Mouse (Mus musculus) intestine, postnatal 0 days (tissue): ENCODE measurements around the gene Fuca1. TPM values are rescaled to one million over a fixed set of nuclear protein-coding genes. Genes with fewer than 3 reads are reported as not detected.
A peak's percentile ranks its signal among the peaks of the same experiment; 100 is the strongest.

Experiments used
- ATAC-seq: fragments of 200-750 bp; cut with Nextera tagmentation; 2 replicates; pipeline ENCODE4 v1.8.0; 2017; ENCODE audit warnings: mild to moderate bottlenecking, moderate TSS enrichment, moderate library complexity
- H3K27ac ChIP-seq: fragments of 300-500 bp; sonication (generic); 2 replicates; pipeline ENCODE4 v1.5.1; 2014; ENCODE audit warnings: mild to moderate bottlenecking, low read depth, low read length, moderate library complexity
- H3K27me3 ChIP-seq: fragments of 300-500 bp; sonication (generic); replicated peaks from 2 replicates; pipeline ENCODE4 v1.6.1; 2014; ENCODE audit warnings: low read length, mixed read lengths; ENCODE audit not compliant: control insufficient read depth, insufficient read depth
- H3K36me3 ChIP-seq: fragments of 300-500 bp; sonication (generic); 2 replicates; pipeline ENCODE4 v1.6.1; 2014; ENCODE audit warnings: mild to moderate bottlenecking, moderate library complexity; ENCODE audit not compliant: control insufficient read depth, insufficient read depth
- H3K4me1 ChIP-seq: fragments of 300-500 bp; sonication (generic); replicated peaks from 2 replicates; pipeline ENCODE4 v1.6.1; 2014; ENCODE audit warnings: antibody characterized with exemption, low read length, mixed read lengths; ENCODE audit not compliant: control insufficient read depth, insufficient read depth
- H3K4me2 ChIP-seq: fragments of 300-500 bp; sonication (generic); replicated peaks from 2 replicates; pipeline ENCODE4 v1.6.1; 2014; ENCODE audit warnings: low read depth, mild to moderate bottlenecking, moderate library complexity
- H3K4me3 ChIP-seq: fragments of 300-500 bp; sonication (generic); 2 replicates; pipeline ENCODE4 v1.5.1; 2014; ENCODE audit warnings: low read depth, low read length
- H3K9ac ChIP-seq: fragments of 300-500 bp; sonication (generic); 2 replicates; pipeline ENCODE4 v1.6.1; 2014; ENCODE audit warnings: mild to moderate bottlenecking, low read depth, low read length
- H3K9me3 ChIP-seq: fragments of 300-500 bp; sonication (generic); 2 replicates; pipeline ENCODE4 v1.6.1; 2016; ENCODE audit warnings: mixed run types; ENCODE audit not compliant: control insufficient read depth
- CTCF ChIP-seq: sonication (generic); IDR thresholded peaks from 2 replicates; pipeline ENCODE4 v1.5.1; 2016; ENCODE audit warnings: low read depth, mild to moderate bottlenecking, control low read depth, antibody characterized with exemption, moderate library complexity
- WGBS: fragments of 180-500 bp; shearing (Covaris S2); extraction: QIAGEN DNeasy Blood & Tissue Kit; methylation state at CpG from one replicate; pipeline ENCODE4 v1.1.7; 2014; 5-methylcytosine and 5-hydroxymethylcytosine counted together
- polyA plus RNA-seq: library from polyadenylated mRNA; unstranded; fragments of >200 nt; fragmentation: Nextera tagmentation; extraction: Ambion mirVana; gene quantifications from 2 replicates; pipeline ENCODE4 v1.2.1, GENCODE M21; 2015

Fuca1 gene
- polyA plus RNA-seq, 1 experiment from 2014 or later = 717 TPM

DNA sequence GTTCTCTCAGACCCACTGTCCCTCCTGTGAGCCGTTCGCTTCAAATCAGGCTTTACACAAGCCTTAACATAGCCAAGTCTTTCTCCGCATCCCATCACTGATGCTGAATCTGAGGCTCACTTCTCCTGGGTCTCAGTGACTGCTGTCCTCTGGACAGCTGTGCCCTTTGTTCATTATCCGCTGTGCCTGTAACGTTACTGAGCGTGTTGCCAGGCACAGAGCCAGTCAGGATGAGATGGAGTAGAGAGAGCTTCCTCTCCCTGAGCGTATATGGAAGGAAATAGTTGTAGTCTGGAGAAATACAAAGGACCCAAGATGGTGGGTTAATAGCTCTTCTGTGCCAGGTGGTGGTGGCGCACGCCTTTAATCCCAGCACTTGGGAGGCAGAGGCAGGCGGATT lies 28.9 kb downstream of the Fuca1 start:
- H3K36me3 ChIP-seq = peaks cover 20% of the 10 kb centered on the region
- H3K4me1 ChIP-seq = 0 out of 2 replicates have a peak, but pooled peaks cover 6% of the 10 kb centered on the region
- no peaks in the 10 kb centered on the region for H3K27me3 ChIP-seq
- H3K27ac ChIP-seq = no peak overlapping the region
- ATAC-seq = no peak
- H3K4me2 ChIP-seq = no peak overlapping the region
- H3K9me3 ChIP-seq = no peaks in the 10 kb centered on the region
- no peak overlapping the region for H3K4me3 ChIP-seq
- 77% methylated on average over 10 of the region's 10 CpGs for WGBS
- H3K9ac ChIP-seq = no peak overlapping the region
- no peak for TF ChIP-seq CTCF

- H3K36me3 ChIP-seq = peaks cover 24% of the 10 kb centered on the region
- H3K27ac ChIP-seq = no peak overlapping the region
- no peak overlapping the region for H3K9ac ChIP-seq
- H3K4me2 ChIP-seq = no peak overlapping the region
- no peaks in the 10 kb centered on the region for H3K27me3 ChIP-seq
- no peak overlapping the region for H3K4me3 ChIP-seq
- 66% methylated on average over 6 of the region's 6 CpGs for WGBS
- H3K4me1 ChIP-seq = 0 out of 2 replicates have a peak, but pooled peaks cover 6% of the 10 kb centered on the region
- no peak for ATAC-seq
- TF ChIP-seq CTCF = no peak
- H3K9me3 ChIP-seq = no peaks in the 10 kb centered on the region
Measured at GRCm38 (mm10) chr4:135949911-135950310, 29.4 kb downstream of the Fuca1 start.

GRCm38 (mm10) chr4:135950365-135950764 lies 29.8 kb downstream of the Fuca1 start:
- no peak overlapping the region for H3K4me2 ChIP-seq
- no peak overlapping the region for H3K27ac ChIP-seq
- peaks cover 29% of the 10 kb centered on the region for H3K36me3 ChIP-seq
- TF ChIP-seq CTCF = no peak
- ATAC-seq = no peak
- H3K9ac ChIP-seq = no peak overlapping the region
- no peaks in the 10 kb centered on the region for H3K9me3 ChIP-seq
- H3K4me3 ChIP-seq = no peak overlapping the region
- 54% methylated on average over 6 of the region's 6 CpGs for WGBS
- 0 out of 2 replicates have a peak, but pooled peaks cover 6% of the 10 kb centered on the region for H3K4me1 ChIP-seq
- no peaks in the 10 kb centered on the region for H3K27me3 ChIP-seq

- no peak overlapping the region for H3K27ac ChIP-seq
- 96% methylated on average over 3 of the region's 3 CpGs for WGBS
- TF ChIP-seq CTCF = peak; percentile 53
- no peak overlapping the region for H3K4me2 ChIP-seq
- H3K4me3 ChIP-seq = no peak overlapping the region
- H3K9ac ChIP-seq = no peak overlapping the region
- no peaks in the 10 kb centered on the region for H3K9me3 ChIP-seq
- H3K36me3 ChIP-seq = peaks cover 40% of the 10 kb centered on the region
- ATAC-seq = no peak
- H3K27me3 ChIP-seq = no peaks in the 10 kb centered on the region
- H3K4me1 ChIP-seq = 0 out of 2 replicates have a peak, but pooled peaks cover 2% of the 10 kb centered on the region
Measured at GRCm38 (mm10) chr4:135951505-135951904, 31.0 kb downstream of the Fuca1 start.

GRCm38 (mm10) chr4:135953179-135953578 lies 32.6 kb downstream of the Fuca1 start:
- no peaks in the 10 kb centered on the region for H3K4me1 ChIP-seq
- no peaks in the 10 kb centered on the region for H3K27me3 ChIP-seq
- H3K4me3 ChIP-seq = no peak overlapping the region
- H3K4me2 ChIP-seq = no peak overlapping the region
- peaks cover 43% of the 10 kb centered on the region for H3K36me3 ChIP-seq
- H3K9ac ChIP-seq = no peak overlapping the region
- H3K27ac ChIP-seq = 0 out of 2 replicates have a peak overlapping the region, but pooled peaks have one; percentile 15
- no peak for TF ChIP-seq CTCF
- H3K9me3 ChIP-seq = no peaks in the 10 kb centered on the region
- 55% methylated on average over 3 of the region's 3 CpGs for WGBS
- ATAC-seq = peak; percentile 18; the same call in 1 of the 2 replicates

DNA sequence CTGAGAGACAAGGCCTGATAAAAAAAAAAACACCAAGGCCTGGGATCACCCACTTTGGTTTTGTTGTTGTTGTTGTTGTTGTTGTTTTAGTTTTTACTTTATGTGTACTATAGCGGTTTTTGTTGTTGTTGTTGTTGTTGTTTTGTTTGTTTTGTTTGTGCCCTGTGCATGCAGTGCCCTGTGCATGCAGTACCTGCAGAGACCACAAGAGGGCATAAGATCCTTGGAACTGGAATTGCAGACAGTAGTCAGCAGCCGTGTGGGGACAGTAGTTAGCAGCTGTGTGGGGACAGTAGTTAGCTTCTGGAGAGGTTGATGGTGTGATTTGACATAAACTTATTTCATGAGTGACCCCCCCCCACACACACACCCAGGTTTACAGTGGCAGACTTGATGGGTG lies 33.7 kb downstream of the Fuca1 start:
- Histone ChIP-seq H3K36me3 (peaks cover 47% of the 10 kb centered on the region), H3K4me1 (0 out of 2 replicates have a peak, but pooled peaks cover 3% of the 10 kb centered on the region), H3K9ac (no peak overlapping the region), H3K27ac (no peak overlapping the region), H3K4me3 (no peak overlapping the region), H3K9me3 (no peaks in the 10 kb centered on the region), H3K4me2 (no peak overlapping the region), H3K27me3 (no peaks in the 10 kb centered on the region)
- no peak for ATAC-seq
- WGBS = 24% methylated on average over 2 of the region's 2 CpGs
- TF ChIP-seq CTCF = peak; percentile 96

DNA sequence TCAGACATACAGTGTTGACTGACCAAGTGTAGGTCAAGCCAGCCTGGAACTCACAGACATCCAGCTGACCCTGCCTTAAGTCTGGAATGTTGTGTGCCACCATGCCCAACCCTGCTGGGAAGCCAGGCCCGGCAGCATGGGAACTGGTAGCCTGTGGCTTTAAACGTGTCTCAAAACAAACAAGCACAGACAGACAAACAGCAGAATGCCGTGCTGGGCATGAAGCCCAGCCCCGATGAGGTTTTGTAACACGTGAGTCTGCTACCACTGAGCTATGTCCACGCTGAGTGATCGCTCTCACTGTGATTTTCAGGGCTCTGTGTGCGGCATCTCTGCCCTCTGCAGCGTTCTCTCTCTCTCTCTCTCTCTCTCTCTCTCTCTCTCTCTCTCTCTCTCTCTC lies 35.4 kb downstream of the Fuca1 start:
- 83% methylated on average over 9 of the region's 9 CpGs for WGBS
- no peak for TF ChIP-seq CTCF
- H3K4me3 ChIP-seq = no peak overlapping the region
- no peaks in the 10 kb centered on the region for H3K9me3 ChIP-seq
- H3K36me3 ChIP-seq = peaks cover 58% of the 10 kb centered on the region
- no peak overlapping the region for H3K9ac ChIP-seq
- ATAC-seq = no peak
- H3K27ac ChIP-seq = no peak overlapping the region
- H3K27me3 ChIP-seq = no peaks in the 10 kb centered on the region
- no peak overlapping the region for H3K4me2 ChIP-seq
- H3K4me1 ChIP-seq = 0 out of 2 replicates have a peak, but pooled peaks cover 4% of the 10 kb centered on the region
